Mouse (Mus musculus) embryo, embryonic 10 days (tissue): ENCODE data around the gene Aqp1.

Source experiments
- DNase-seq: peaks from one replicate; pipeline ENCODE4 v3.0.0-alpha.2; 2015; ENCODE audit warnings: low spot score

Aqp1 gene

GRCm38 (mm10) chr6:55332100-55332772, 4.0 kb upstream of the Aqp1 start:
- no peak for DNase-seq

- no peak for DNase-seq
These were observed 3.5 kb upstream of the Aqp1 start for GRCm38 (mm10) chr6:55332773-55333109.

- no peak for DNase-seq
These were observed 1.0 kb downstream of the Aqp1 start for GRCm38 (mm10) chr6:55337242-55337641.

GRCm38 (mm10) chr6:55338077-55338476, 1.8 kb downstream of the Aqp1 start:
- DNase-seq: no peak

GRCm38 (mm10) chr6:55338934-55339825, 2.9 kb downstream of the Aqp1 start:
- DNase-seq: no peak

GRCm38 (mm10) chr6:55341688-55342087, 5.5 kb downstream of the Aqp1 start:
- no peak for DNase-seq

GRCm38 (mm10) chr6:55342328-55342727, 6.1 kb downstream of the Aqp1 start:
- DNase-seq: no peak

- no peak for DNase-seq
These were observed 7.2 kb downstream of the Aqp1 start for GRCm38 (mm10) chr6:55343446-55343845.

- no peak for DNase-seq
These were observed 8.2 kb downstream of the Aqp1 start for GRCm38 (mm10) chr6:55344291-55345016.

GRCm38 (mm10) chr6:55345264-55345663, 9.0 kb downstream of the Aqp1 start:
- DNase-seq: no peak

- DNase-seq: no peak
These were observed 10.3 kb downstream of the Aqp1 start for GRCm38 (mm10) chr6:55346491-55346890.

GRCm38 (mm10) chr6:55347711-55348571, 11.7 kb downstream of the Aqp1 start:
- DNase-seq: no peak

- no peak for DNase-seq
These were observed 13.0 kb downstream of the Aqp1 start for GRCm38 (mm10) chr6:55349231-55349630.

- no peak for DNase-seq
These were observed 14.2 kb downstream of the Aqp1 start for GRCm38 (mm10) chr6:55350383-55350952.

- no peak for DNase-seq
These were observed 15.5 kb downstream of the Aqp1 start for GRCm38 (mm10) chr6:55351712-55352111.

- DNase-seq: no peak
These were observed 17.6 kb downstream of the Aqp1 start for GRCm38 (mm10) chr6:55353711-55354445.

GRCm38 (mm10) chr6:55354456-55355117, 18.4 kb downstream of the Aqp1 start:
- DNase-seq: no peak

- no peak for DNase-seq
These were observed 19.3 kb downstream of the Aqp1 start for GRCm38 (mm10) chr6:55355575-55355974.

GRCm38 (mm10) chr6:55356017-55356703, 19.9 kb downstream of the Aqp1 start:
- DNase-seq: no peak
